8 mouse cellular contexts compared by ENCODE assay signal in genomic region chr2:152011724-152012123, GRCm38 (mm10).
DNase-seq lines count a peak whose midpoint lies in the region.

No protein-coding gene starts in this region.

- peak; percentile 59 to 70 for DNase-seq in cerebellum, postnatal 10 days
- no peak for DNase-seq in cerebellum, adult 18-20 months
- DNase-seq in ovary, postnatal 36 days (ENCODE audit: low spot score), result peak; percentile 26
- DNase-seq in ovary, postnatal 14 days (ENCODE audit: low spot score), result no peak
- DNase-seq in kidney, postnatal 36 days, result peak; percentile 89 to 93
- DNase-seq in yolk sac, embryonic 10.5 days (ENCODE audit: low spot score), result peak; percentile 70
- DNase-seq in right cerebral cortex, postnatal 4 days, result no peak
- no peak for DNase-seq in ovary, adult 18-20 months (ENCODE audit: low spot score)

Comparison
In these comparisons a context has a peak if more than half of its experiments do, and no peak if none do; other contexts are left out.
1. DNase-seq: peak in cerebellum, postnatal 10 days (2 of 2), ovary, postnatal 36 days (single experiment), kidney, postnatal 36 days (2 of 2) and yolk sac, embryonic 10.5 days (single experiment); none in cerebellum, adult 18-20 months (0 of 2), ovary, postnatal 14 days (single experiment), right cerebral cortex, postnatal 4 days (single experiment) and ovary, adult 18-20 months (single experiment).